Mouse (Mus musculus): Measurements from ENCODE around the gene Glb1l.

DNA sequence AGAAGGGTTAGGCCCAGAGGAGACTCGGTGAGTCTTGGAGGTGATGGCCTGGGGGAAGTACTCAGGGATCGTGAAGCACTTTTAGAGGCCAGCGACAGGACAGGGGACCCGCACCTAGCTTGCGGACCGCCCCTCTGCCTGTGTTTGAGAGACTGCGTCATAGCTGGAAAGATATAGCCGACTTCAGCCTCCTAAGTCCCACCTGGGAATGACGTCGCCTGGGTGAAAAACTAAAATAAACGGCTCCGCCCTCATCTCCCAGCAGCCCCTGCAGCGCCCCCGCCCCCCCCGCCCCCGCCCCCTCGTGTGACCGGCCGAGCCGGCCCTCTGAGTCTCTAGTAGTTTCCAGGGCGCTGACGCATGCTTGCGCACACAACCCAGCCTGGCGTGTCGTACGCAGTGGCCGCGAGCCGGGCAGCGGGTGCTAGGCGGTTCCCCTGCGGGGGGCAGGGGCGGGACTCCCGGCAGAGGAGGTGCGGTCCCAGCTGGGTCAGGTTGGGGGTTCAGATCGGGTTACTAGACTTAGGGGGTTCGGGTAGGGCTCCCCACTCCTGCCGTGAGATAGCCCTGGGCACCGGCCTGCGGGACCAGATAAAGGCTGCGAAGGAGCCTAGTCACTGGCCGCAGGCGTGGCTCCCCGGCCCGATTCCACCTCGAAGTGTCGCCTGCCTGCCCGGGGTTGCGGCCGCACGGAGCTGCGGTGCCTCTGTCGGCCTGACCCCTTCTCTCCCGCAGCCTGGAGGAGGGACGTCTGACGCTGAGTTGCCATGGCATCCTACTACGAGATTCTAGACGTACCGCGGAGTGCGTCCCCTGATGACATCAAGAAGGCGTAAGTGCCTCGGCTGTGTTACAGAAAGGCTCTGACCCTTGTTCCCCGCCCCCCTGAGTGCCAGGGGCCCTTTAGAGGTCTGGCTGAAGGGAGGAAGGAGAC lies 25.8 kb upstream of the Glb1l start, which contains the start of gene Dnajb2:
- no peak for TF ChIP-seq ZKSCAN1 (IDR thresholded peaks at IDR 0.05; ENCODE audit: low read depth, low read length)
- TF ChIP-seq ZMIZ1 (IDR thresholded peaks at IDR 0.05; ENCODE audit: low read depth, low read length), result peak; percentile 75
- TF ChIP-seq GABPA (IDR thresholded peaks at IDR 0.05; ENCODE audit: low read depth, low read length), result no peak
- TF ChIP-seq ZC3H11A (IDR thresholded peaks at IDR 0.05; ENCODE audit: low read depth, low read length), result no peak
- 0 out of 2 replicates have a peak, but pooled peaks have one; percentile 36 for TF ChIP-seq TCF12 (IDR thresholded peaks at IDR 0.05; ENCODE audit: low read depth, low read length)
- TF ChIP-seq TAL1 (IDR thresholded peaks at IDR 0.05; ENCODE audit: low read length), result peak; percentile 77
